Mouse (Mus musculus) cerebellum, adult 2 months (tissue): Measurements from ENCODE around the gene Zcrb1. TPM values are rescaled to one million over a fixed set of nuclear protein-coding genes. Genes with fewer than 3 reads are reported as not detected.

Experiments used
- DNase-seq, 2 experiments: peaks; one replicate each; pipeline ENCODE4 v3.0.0; 2021
- H3K27ac ChIP-seq: fragments of 200-500 bp; 2 replicates; pipeline ENCODE4 v1.5.1; 2012; ENCODE audit warnings: low read length, control low read depth, inconsistent platforms; ENCODE audit not compliant: insufficient read depth
- H3K27me3 ChIP-seq: fragments of 200-500 bp; 2 replicates; pipeline ENCODE4 v1.6.1; 2012; ENCODE audit warnings: inconsistent platforms, mild to moderate bottlenecking, low read length, moderate library complexity; ENCODE audit not compliant: control insufficient read depth, insufficient read depth
- H3K4me1 ChIP-seq: fragments of 200-500 bp; 2 replicates; pipeline ENCODE4 v1.6.1; 2011; ENCODE audit warnings: low read length; ENCODE audit not compliant: control insufficient read depth, insufficient read depth
- H3K4me3 ChIP-seq: fragments of 200-500 bp; replicated peaks from 2 replicates; pipeline ENCODE3; 2011; ENCODE audit warnings: mild to moderate bottlenecking, low read depth, low read length, control low read depth; ENCODE audit not compliant: insufficient read depth
- CTCF ChIP-seq: fragments of 200-500 bp; IDR thresholded peaks from 2 replicates; pipeline ENCODE4 v1.5.1; 2011; ENCODE audit warnings: low read depth, mild to moderate bottlenecking, control low read depth, low read length, moderate library complexity, borderline replicate concordance; ENCODE audit not compliant: insufficient read depth
- POLR2A ChIP-seq: fragments of 200-500 bp; IDR thresholded peaks from 2 replicates; pipeline ENCODE4 v1.6.1; 2011; ENCODE audit warnings: low read length, control low read depth, borderline replicate concordance; ENCODE audit not compliant: insufficient read depth
- WGBS: fragments of 180-500 bp; shearing (Covaris S2); methylation state at CpG from one replicate; pipeline ENCODE4 v1.1.7; 2018; 5-methylcytosine and 5-hydroxymethylcytosine counted together
- polyA plus RNA-seq: library from polyadenylated mRNA; depleted of rRNA; stranded (reverse); fragments of >200 nt; gene quantifications from 2 replicates; pipeline ENCODE4 v1.2.3, GENCODE M21; 2012; rRNA removed

Gene Zcrb1
- polyA plus RNA-seq, 1 experiment = 157 TPM

GRCm38 (mm10) chr15:93365561-93365960, 32.6 kb downstream of the Zcrb1 start:
- 88% methylated on average over 6 of the region's 6 CpGs for WGBS
- Histone ChIP-seq H3K27me3 (no peaks in the 10 kb centered on the region), H3K27ac (no peak overlapping the region), H3K4me3 (no peak overlapping the region), H3K4me1 (no peaks in the 10 kb centered on the region)
- TF ChIP-seq CTCF = no peak
- no peak for TF ChIP-seq POLR2A
- no peak for DNase-seq

GRCm38 (mm10) chr15:93358346-93359095, 39.6 kb downstream of the Zcrb1 start:
- no peaks in the 10 kb centered on the region for H3K27me3 ChIP-seq
- H3K27ac ChIP-seq = no peak overlapping the region
- H3K4me3 ChIP-seq = no peak overlapping the region
- DNase-seq = no peak
- WGBS = 92% methylated on average over 19 of the region's 19 CpGs
- TF ChIP-seq POLR2A (no peak), CTCF (no peak)
- H3K4me1 ChIP-seq = no peaks in the 10 kb centered on the region

GRCm38 (mm10) chr15:93340630-93341379, 57.3 kb downstream of the Zcrb1 start:
- no peak overlapping the region for H3K4me3 ChIP-seq
- WGBS = 89% methylated on average over 10 of the region's 10 CpGs
- H3K27ac ChIP-seq = no peak overlapping the region
- no peak for DNase-seq
- no peaks in the 10 kb centered on the region for H3K27me3 ChIP-seq
- peaks cover 2% of the 10 kb centered on the region; the same call in 1 of the 2 replicates for H3K4me1 ChIP-seq
- no peak for TF ChIP-seq POLR2A
- no peak for TF ChIP-seq CTCF

- peaks cover 4% of the 10 kb centered on the region; the same call in 1 of the 2 replicates for H3K4me1 ChIP-seq
- DNase-seq = peak; percentile 81 to 85
- peak within 1 kb of the TSS; percentile 79 for H3K27ac ChIP-seq
- TF ChIP-seq CTCF = no peak
- TF ChIP-seq POLR2A = 0 out of 2 replicates have a peak, but pooled peaks have one; percentile 32
- no peaks in the 10 kb centered on the region for H3K27me3 ChIP-seq
- H3K4me3 ChIP-seq = peak within 1 kb of the TSS; percentile 81
- under 1% methylated on average over 73 of the region's 73 CpGs for WGBS
Measured at GRCm38 (mm10) chr15:93336925-93337761, 61.0 kb downstream of the Zcrb1 start, which contains the start of gene Yaf2. Gene Yaf2 (minus strand): TSS chr15:93336935.

GRCm38 (mm10) chr15:93336658-93336924, 61.5 kb downstream of the Zcrb1 start:
- H3K4me1 ChIP-seq = peaks cover 4% of the 10 kb centered on the region; the same call in 1 of the 2 replicates
- H3K4me3 ChIP-seq = peak overlapping the region; percentile 81
- WGBS = 2% methylated on average over 46 of the region's 52 CpGs
- no peak for TF ChIP-seq POLR2A
- TF ChIP-seq CTCF = no peak
- no peaks in the 10 kb centered on the region for H3K27me3 ChIP-seq
- DNase-seq = no peak
- peak overlapping the region; percentile 60; the same call in 1 of the 2 replicates for H3K27ac ChIP-seq

Other genes starting within 250 kb of the Zcrb1 start
- 9.1 and 9.3 TPM in 2 replicates for gene Gxylt1, start 123.2 kb downstream of the Zcrb1 start, polyA plus RNA-seq
- gene Yaf2, start 61.4 kb downstream of the Zcrb1 start, polyA plus RNA-seq = 91.7 and 95.5 TPM in 2 replicates
- 27.2 and 28.1 TPM in 2 replicates for gene Pphln1, start within 50 bp of the Zcrb1 start, polyA plus RNA-seq
- gene Prickle1, start 197.6 kb upstream of the Zcrb1 start, polyA plus RNA-seq = 13.4 and 16.1 TPM in 2 replicates